Mouse (Mus musculus): ENCODE measurements around the gene Gtsf2.

GRCm38 (mm10) chr15:103401361-103401760 lies 46.9 kb downstream of the Gtsf2 start:
- TF ChIP-seq CTCF (IDR thresholded peaks at IDR 0.05; ENCODE audit: low read depth) (no peak), EP300 (IDR thresholded peaks at IDR 0.05; ENCODE audit: low read depth) (no peak)
